Mouse (Mus musculus): ENCODE measurements around the gene Clk2. TPM values are rescaled to one million over a fixed set of nuclear protein-coding genes. Genes with fewer than 3 reads are reported as not detected.

Gene Clk2
- 10 to 100 TPM in 1 of 2 experiments, 1 to 10 TPM in 1; 4.7 to 19.1 TPM for polyA plus RNA-seq (2012; fragmentation: generic; extraction: Trizol)

DNA sequence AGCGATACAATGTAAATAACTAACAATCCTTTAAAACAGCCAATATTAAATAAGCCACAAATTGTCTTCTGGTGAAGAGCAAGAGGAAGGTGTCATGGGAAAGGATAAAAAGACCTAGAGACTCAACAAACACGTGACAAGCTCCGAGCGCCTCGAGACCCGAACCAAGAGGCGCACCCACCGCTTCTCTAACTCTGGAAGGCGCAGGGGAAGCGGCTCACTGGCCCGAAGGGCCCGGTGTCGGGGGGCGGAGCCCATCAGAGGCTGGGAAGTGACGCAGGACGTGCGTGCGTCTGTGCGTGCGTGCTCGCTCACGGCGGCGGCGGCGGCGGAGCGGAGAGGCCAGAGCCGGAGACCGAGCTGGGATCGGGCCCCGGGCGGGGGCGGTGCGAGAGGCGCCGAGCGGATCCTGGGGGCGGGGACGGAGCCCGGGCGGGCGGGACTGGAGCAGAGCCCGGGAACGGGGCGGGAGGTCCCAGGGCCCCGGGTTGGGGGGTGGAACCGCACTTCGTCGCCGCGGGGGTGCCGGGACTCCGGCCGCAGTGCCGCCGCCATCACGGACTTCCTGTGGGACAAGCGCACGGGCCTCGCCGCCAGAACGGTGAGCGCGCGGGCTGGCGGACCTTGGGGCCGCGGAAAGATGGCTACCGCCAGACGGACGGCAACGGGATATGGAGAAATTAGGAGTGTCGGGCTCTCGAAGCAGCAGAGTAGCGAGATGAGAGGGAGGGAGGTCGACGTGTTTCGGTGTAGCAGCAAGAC lies at the start of gene Clk2:
TSS of gene Clk2 (plus strand) at position 290 of the 762 bp plus-strand sequence.

GRCm38 (mm10) chr3:89135958-89136357 lies 28.6 kb upstream of the Clk2 start, which contains the start of gene Pklr:
Gene Pklr (plus strand): TSS chr3:89136142.

DNA sequence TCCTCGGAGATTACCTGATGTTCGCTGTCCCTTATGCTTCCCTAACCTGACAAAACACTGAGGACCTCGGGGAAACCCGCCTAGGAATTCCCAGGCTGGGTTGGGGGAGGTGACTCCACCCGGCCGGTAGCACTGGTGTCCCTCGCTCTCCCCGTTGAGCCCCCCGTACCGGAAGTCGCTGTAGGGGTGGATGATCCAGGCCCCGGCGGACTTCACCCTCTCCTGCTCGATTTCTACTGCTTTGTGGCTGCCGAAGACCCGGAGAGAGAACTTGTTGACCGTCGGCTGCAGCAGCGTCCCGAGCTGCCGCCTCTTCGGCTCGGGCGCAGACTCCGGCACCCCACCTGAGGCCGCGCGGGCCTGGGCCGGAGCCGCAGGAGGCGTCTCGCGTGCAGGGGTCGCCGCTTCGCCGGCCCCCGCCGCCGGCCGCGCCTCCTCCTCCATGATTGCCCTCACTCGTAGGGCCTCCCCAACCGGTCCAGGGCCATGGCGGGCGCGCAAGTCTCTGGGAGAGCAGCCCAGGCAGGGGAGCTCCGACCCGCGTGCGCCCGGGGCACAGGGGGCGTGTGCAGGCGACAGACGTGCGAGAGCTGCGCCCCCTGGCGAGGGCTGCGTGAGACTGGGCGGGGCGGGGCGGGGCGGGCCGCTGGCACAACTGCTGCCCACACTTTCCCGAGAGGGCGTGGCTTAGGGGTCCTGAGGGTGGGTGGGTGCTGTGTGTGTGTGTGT lies 4.8 kb upstream of the Clk2 start, which contains the start of gene Hcn3:
TSS of gene Hcn3 (minus strand) at position 581 of the 729 bp plus-strand sequence.

DNA sequence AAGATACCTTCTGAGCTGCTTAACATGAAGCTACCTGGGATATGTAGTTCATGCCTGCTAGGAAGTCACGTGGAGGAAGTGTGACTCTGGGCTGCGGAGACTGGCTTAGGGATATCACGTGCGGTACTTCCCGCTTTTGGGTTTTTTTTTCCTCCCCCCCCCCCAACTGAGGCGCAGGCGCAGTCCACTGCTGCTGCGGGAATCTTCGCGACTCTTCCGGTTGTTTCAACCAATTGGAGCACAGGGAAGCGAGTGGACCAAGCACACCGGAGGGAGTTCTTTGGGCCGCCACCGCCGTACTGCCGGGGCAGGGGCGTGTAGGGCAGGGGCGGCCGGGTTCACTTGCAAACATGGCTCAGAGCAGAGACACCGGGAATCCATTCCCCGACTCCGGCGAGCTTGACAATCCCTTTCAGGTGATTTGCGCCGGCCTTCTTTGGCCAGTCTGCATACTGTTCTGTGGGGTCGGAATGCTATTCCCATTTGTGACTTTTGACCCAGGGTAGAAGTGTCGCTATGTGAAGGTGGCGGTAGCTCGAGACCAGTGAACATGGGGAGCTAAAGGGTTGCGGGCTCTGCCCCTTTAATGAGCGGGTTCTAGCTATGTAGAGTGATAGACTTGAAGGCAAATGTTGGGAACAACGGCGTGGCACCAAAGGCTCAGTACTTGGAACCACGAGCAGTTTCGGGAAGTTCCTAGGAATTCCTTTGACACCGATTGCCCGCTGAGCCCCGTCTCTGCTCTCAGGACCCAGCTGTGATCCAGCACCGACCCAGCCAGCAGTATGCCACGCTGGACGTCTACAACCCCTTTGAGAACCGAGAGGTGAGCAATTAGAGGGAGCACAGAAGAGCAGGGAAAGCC lies 12.9 kb downstream of the Clk2 start, which contains the start of gene Scamp3:
TSS of gene Scamp3 (plus strand) at position 232 of the 865 bp plus-strand sequence.

GRCm38 (mm10) chr3:89183058-89183958 lies 18.7 kb downstream of the Clk2 start, which contains the start of gene Fam189b:
Gene Fam189b (plus strand): TSS chr3:89183143.

GRCm38 (mm10) chr3:89202253-89203141 lies 37.9 kb downstream of the Clk2 start, which contains the start of gene Gba:
Gene Gba (plus strand): TSS chr3:89202928.

DNA sequence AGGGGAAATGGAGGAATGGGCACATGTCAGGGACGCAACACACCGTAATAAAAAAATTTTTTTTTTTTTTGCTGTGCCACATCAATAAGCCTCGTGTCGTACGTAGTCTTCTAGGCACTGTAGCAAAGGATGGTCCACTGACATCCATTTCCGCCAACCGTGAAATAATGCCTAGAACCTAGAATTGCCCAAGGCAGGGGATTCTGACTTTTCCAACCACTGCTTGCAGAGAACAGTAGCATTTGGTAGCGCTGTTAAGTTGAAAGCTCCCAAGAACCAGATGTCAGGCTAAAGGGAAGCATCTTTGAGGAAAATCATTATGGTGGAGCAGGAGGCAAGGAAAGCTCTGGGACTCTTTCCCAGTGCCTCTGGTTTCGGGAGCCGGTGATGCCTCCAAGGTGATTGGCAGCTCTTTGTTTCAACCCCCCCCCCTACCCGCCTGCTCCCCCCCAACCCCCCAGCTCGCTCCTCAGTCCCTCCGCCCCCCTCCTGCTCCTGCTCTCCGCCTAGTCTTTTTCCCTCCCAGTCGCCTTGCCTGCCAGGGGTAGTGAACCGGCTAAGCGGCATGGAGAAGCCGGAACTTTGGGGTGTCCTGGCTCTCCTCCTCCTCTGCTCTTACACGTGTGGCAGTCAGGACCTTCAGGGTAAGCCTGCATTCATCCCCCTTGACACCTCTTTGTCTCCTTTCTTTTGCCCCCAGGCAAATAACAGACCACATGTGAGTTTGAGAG lies 50.3 kb downstream of the Clk2 start, which contains the start of gene Thbs3:
TSS of gene Thbs3 (plus strand) at position 500 of the 731 bp plus-strand sequence.

Other genes starting within 250 kb of the Clk2 start
- 1 to 10 TPM in 1 of 2 experiments, under 1 TPM in 1; 0.25 to 4.2 TPM for gene Ash1l, start 214.2 kb upstream of the Clk2 start, polyA plus RNA-seq (2012; fragmentation: generic; extraction: Trizol)
- gene Dap3, start 213.6 kb upstream of the Clk2 start, polyA plus RNA-seq (2012; fragmentation: generic; extraction: Trizol): 100 to 1,000 TPM; 120 to 141 TPM
- gene Rusc1, start 71.5 kb upstream of the Clk2 start, polyA plus RNA-seq (2012; fragmentation: generic; extraction: Trizol): 10 to 100 TPM in 1 of 2 experiments, 1 to 10 TPM in 1; 4.8 to 12.8 TPM
- under 1 TPM in 1 of 2 experiments, not detected in 1; 0.02 TPM for gene Gm43738, start 63.7 kb upstream of the Clk2 start, polyA plus RNA-seq (2012; fragmentation: generic; extraction: Trizol)
- 100 to 1,000 TPM; 220 to 479 TPM for gene Fdps, start 62.8 kb upstream of the Clk2 start, polyA plus RNA-seq (2012; fragmentation: generic; extraction: Trizol)
- gene Pklr, start 28.7 kb upstream of the Clk2 start, polyA plus RNA-seq (2012; fragmentation: generic; extraction: Trizol): not detected
- under 1 TPM; 0.01 to 0.05 TPM for gene Hcn3, start 4.6 kb upstream of the Clk2 start, polyA plus RNA-seq (2012; fragmentation: generic; extraction: Trizol)
- gene Scamp3, start 12.7 kb downstream of the Clk2 start, polyA plus RNA-seq (2012; fragmentation: generic; extraction: Trizol): 10 to 100 TPM; 90.3 to 97.0 TPM
- gene Fam189b, start 18.3 kb downstream of the Clk2 start, polyA plus RNA-seq (2012; fragmentation: generic; extraction: Trizol): 1 to 10 TPM; 1.6 to 7.0 TPM
- gene Gba, start 38.1 kb downstream of the Clk2 start, polyA plus RNA-seq (2012; fragmentation: generic; extraction: Trizol): 10 to 100 TPM; 46.1 to 51.9 TPM
- 10 to 100 TPM in 1 of 2 experiments, 1 to 10 TPM in 1; 4.9 to 20.8 TPM for gene Thbs3, start 50.4 kb downstream of the Clk2 start, polyA plus RNA-seq (2012; fragmentation: generic; extraction: Trizol)
- gene Mtx1, start 62.3 kb downstream of the Clk2 start, polyA plus RNA-seq (2012; fragmentation: generic; extraction: Trizol): 100 to 1,000 TPM; 154 to 198 TPM
- gene Muc1, start 64.3 kb downstream of the Clk2 start, polyA plus RNA-seq (2012; fragmentation: generic; extraction: Trizol): under 1 TPM; 0.19 to 0.83 TPM
- gene Krtcap2, start 81.2 kb downstream of the Clk2 start, polyA plus RNA-seq (2012; fragmentation: generic; extraction: Trizol): 100 to 1,000 TPM; 242 to 330 TPM
- gene Trim46, start 81.5 kb downstream of the Clk2 start, polyA plus RNA-seq (2012; fragmentation: generic; extraction: Trizol): 10 to 100 TPM in 1 of 2 experiments, 1 to 10 TPM in 1; 2.6 to 10.1 TPM
- gene Dpm3, start 94.6 kb downstream of the Clk2 start, polyA plus RNA-seq (2012; fragmentation: generic; extraction: Trizol): 100 to 1,000 TPM; 266 to 496 TPM
- 10 to 100 TPM; 42.6 to 99.0 TPM for gene Slc50a1, start 105.8 kb downstream of the Clk2 start, polyA plus RNA-seq (2012; fragmentation: generic; extraction: Trizol)
- gene Efna1, start 116.3 kb downstream of the Clk2 start, polyA plus RNA-seq (2012; fragmentation: generic; extraction: Trizol): 10 to 100 TPM; 17.9 to 33.6 TPM
- gene Efna3, start 158.2 kb downstream of the Clk2 start, polyA plus RNA-seq (2012; fragmentation: generic; extraction: Trizol): 1 to 10 TPM; 1.9 to 8.8 TPM
- 10 to 100 TPM in 1 of 2 experiments, 1 to 10 TPM in 1; 7.9 to 33.4 TPM for gene Efna4, start 173.2 kb downstream of the Clk2 start, polyA plus RNA-seq (2012; fragmentation: generic; extraction: Trizol)
- gene Adam15, start 185.2 kb downstream of the Clk2 start, polyA plus RNA-seq (2012; fragmentation: generic; extraction: Trizol): 100 to 1,000 TPM in 1 of 2 experiments, 10 to 100 TPM in 1; 85.2 to 200 TPM
- gene Dcst2, start 197.2 kb downstream of the Clk2 start, polyA plus RNA-seq (2012; fragmentation: generic; extraction: Trizol): under 1 TPM; 0.02 to 0.15 TPM
- gene Dcst1, start 200.5 kb downstream of the Clk2 start, polyA plus RNA-seq (2012; fragmentation: generic; extraction: Trizol): 1 to 10 TPM in 1 of 2 experiments, under 1 TPM in 1; 0.28 to 1.5 TPM
- 10 to 100 TPM; 18.7 to 21.5 TPM for gene Zbtb7b, start 230.0 kb downstream of the Clk2 start, polyA plus RNA-seq (2012; fragmentation: generic; extraction: Trizol)
- under 1 TPM in 1 of 2 experiments, not detected in 1; 0.58 TPM for gene Lenep, start 238.0 kb downstream of the Clk2 start, polyA plus RNA-seq (2012; fragmentation: generic; extraction: Trizol)
- 10 to 100 TPM; 11.2 to 13.3 TPM for gene Flad1, start 247.1 kb downstream of the Clk2 start, polyA plus RNA-seq (2012; fragmentation: generic; extraction: Trizol)